Mouse (Mus musculus) testis, adult 2 months (tissue): Measurements from ENCODE around the gene Ly6c1.
"Not testable (repeated sequence)": the region's sequence is repeated elsewhere in the genome, so short reads cannot be mapped to it uniquely, and the experiment has no call there.

ENCODE experiments used
- CTCF ChIP-seq: fragments of 200-500 bp; IDR thresholded peaks from 2 replicates; pipeline ENCODE4 v1.5.1; 2012; ENCODE audit warnings: low read depth, mild to moderate bottlenecking, inconsistent platforms, low read length, moderate library complexity; ENCODE audit not compliant: control insufficient read depth, insufficient read depth, insufficient replicate concordance
- POLR2A ChIP-seq: fragments of 200-500 bp; IDR thresholded peaks from 2 replicates; pipeline ENCODE4 v1.6.1; 2012; ENCODE audit warnings: low read depth, mild to moderate bottlenecking, inconsistent platforms, low read length, moderate library complexity; ENCODE audit not compliant: control insufficient read depth

DNA sequence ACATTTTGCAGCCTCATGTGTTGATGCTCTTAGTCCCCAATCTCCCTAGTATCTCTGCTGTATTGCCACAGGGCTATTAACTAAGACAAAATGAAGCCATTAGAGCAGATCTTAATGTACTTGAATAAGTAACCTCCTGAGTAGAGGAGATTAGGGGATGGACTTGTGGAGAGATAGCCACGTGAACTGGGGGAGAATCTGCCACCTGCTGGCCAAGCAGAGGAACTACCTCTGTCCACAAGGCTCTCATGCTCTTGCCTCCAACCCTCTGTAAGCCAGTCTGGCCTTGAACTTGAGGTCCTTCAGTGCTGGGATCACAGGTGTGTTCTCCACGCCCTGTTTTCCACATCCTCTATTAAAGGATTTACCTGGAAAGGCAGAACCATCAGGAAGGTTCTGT lies 39.4 kb upstream of the Ly6c1 start:
- TF ChIP-seq CTCF, POLR2A: not testable (repeated sequence)
